Mouse (Mus musculus) heart, embryonic 16.5 days (tissue): ENCODE data around the gene Trpc4ap. TPM values are rescaled to one million over a fixed set of nuclear protein-coding genes. Genes with fewer than 3 reads are reported as not detected.

Source experiments
- ATAC-seq: fragments of 200-750 bp; cut with Nextera tagmentation; replicated peaks from 2 replicates; pipeline ENCODE4 v1.8.0; 2017; ENCODE audit warnings: moderate number of reproducible peaks; ENCODE audit not compliant: insufficient read depth, low FRiP score; ENCODE audit errors: extremely low read depth
- H3K27ac ChIP-seq: fragments of 300-500 bp; sonication (generic); 2 replicates; pipeline ENCODE4 v1.5.1; 2014; ENCODE audit warnings: mild to moderate bottlenecking, low read length, control low read depth, moderate library complexity
- H3K27me3 ChIP-seq: fragments of 300-500 bp; sonication (generic); 2 replicates; pipeline ENCODE4 v1.6.1; 2014; ENCODE audit warnings: low read length, mixed read lengths; ENCODE audit not compliant: control insufficient read depth, insufficient read depth
- H3K36me3 ChIP-seq: fragments of 300-500 bp; sonication (generic); 2 replicates; pipeline ENCODE4 v1.6.1; 2014; ENCODE audit not compliant: control insufficient read depth, insufficient read depth
- H3K4me1 ChIP-seq: fragments of 300-500 bp; sonication (generic); 2 replicates; pipeline ENCODE4 v1.6.1; 2014; ENCODE audit warnings: low read length, mixed read lengths; ENCODE audit not compliant: control insufficient read depth, insufficient read depth
- H3K4me2 ChIP-seq: fragments of 300-500 bp; sonication (generic); 2 replicates; pipeline ENCODE4 v1.6.1; 2014; ENCODE audit warnings: low read depth, mild to moderate bottlenecking, control low read depth, low read length
- H3K4me3 ChIP-seq: fragments of 300-500 bp; sonication (generic); 2 replicates; pipeline ENCODE4 v1.5.1; 2014; ENCODE audit warnings: mild to moderate bottlenecking, control low read depth, low read length
- H3K9ac ChIP-seq: fragments of 300-500 bp; sonication (generic); 2 replicates; pipeline ENCODE4 v1.6.1; 2014; ENCODE audit warnings: low read length, control low read depth
- H3K9me3 ChIP-seq: fragments of 300-500 bp; sonication (generic); replicated peaks from 2 replicates; pipeline ENCODE4 v1.6.1; 2016; ENCODE audit warnings: low read length; ENCODE audit not compliant: control insufficient read depth
- WGBS: fragments of 180-500 bp; shearing (Covaris S2); extraction: QIAGEN DNeasy Blood & Tissue Kit; methylation state at CpG from one replicate; pipeline ENCODE4 v1.1.7; 2014; 5-methylcytosine and 5-hydroxymethylcytosine counted together
- polyA plus RNA-seq: library from polyadenylated mRNA; unstranded; fragments of >200 nt; fragmentation: Nextera tagmentation; extraction: Ambion mirVana; gene quantifications from 2 replicates; pipeline ENCODE4 v1.2.1, GENCODE M21; 2015

Trpc4ap gene
- polyA plus RNA-seq, 1 experiment from 2014 or later = 98.6 TPM

DNA sequence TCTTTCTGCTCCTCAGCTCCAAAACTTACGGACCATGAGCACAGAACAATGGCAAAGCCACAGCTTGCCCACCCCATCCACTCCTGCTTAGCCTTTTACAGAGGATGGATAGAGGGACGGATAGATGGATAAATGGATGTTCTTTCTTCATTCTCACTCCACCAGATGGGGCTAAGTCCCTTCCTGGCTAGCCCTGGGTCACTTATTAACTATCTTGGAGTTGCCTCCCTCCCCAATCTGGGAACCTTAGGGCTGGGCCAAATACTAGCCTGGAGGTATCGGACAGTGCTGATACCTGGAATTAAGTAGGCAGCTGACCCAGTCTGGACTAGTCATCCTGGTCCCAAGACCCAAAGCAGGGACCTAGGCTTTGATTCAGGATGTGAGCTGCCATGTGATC lies 88.5 kb downstream of the Trpc4ap start:
- WGBS = 57% methylated on average over 3 of the region's 3 CpGs
- Histone ChIP-seq H3K27me3 (no peaks in the 10 kb centered on the region), H3K9me3 (no peaks in the 10 kb centered on the region), H3K36me3 (no peaks in the 10 kb centered on the region), H3K4me1 (peaks cover 26% of the 10 kb centered on the region), H3K4me2 (no peak overlapping the region), H3K9ac (no peak overlapping the region), H3K4me3 (no peak overlapping the region), H3K27ac (no peak overlapping the region)
- ATAC-seq = 0 out of 2 replicates have a peak, but pooled peaks have one; percentile 21

DNA sequence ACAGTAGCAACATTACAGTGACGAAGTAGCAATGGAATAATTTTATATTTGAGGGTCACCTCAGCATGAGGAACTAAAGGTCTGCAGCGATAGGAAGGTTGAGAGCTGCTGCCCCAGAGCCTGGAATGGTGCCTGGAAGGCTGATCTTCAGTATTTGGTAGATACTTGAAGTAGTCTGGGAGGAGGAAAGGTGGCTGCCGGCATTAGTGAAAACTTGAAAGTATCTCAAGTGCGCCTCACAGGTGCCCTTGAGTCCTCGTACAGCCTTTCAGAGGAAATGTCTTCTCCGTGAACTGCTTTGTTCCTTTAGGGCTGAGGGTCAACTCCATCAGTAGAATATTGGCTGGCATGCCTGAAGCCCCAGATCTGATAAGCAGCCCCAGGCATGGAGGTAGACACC lies 96.7 kb downstream of the Trpc4ap start:
- H3K4me3 ChIP-seq = no peak overlapping the region
- peaks cover 11% of the 10 kb centered on the region for H3K4me1 ChIP-seq
- no peak for ATAC-seq
- H3K27me3 ChIP-seq = no peaks in the 10 kb centered on the region
- WGBS = 72% methylated on average over 6 of the region's 6 CpGs
- H3K9me3 ChIP-seq = no peaks in the 10 kb centered on the region
- no peaks in the 10 kb centered on the region for H3K36me3 ChIP-seq
- H3K27ac ChIP-seq = no peak overlapping the region
- no peak overlapping the region for H3K9ac ChIP-seq
- H3K4me2 ChIP-seq = no peak overlapping the region

DNA sequence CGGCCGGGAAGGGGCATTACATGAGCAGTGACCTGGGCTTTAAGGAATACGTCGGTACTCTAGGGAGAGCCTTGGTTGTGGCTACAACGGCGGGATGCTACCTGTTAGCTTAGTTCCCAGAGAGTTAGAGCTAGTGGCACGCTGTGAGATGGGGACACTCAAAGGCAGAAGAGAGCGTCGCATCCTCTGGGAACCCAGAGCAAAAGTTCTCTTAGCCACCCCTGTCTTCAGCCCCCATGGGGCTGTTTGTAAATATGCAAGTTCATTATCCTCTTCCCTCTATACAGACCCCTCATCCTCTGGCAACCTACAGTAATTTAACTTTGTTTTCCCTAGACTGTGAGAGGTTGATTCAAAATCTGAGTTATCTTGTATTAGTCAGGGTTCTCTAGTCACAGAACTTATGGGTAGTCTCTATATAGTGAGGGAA lies 99.3 kb downstream of the Trpc4ap start:
- Histone ChIP-seq H3K4me2 (peak overlapping the region; percentile 90), H3K27me3 (no peaks in the 10 kb centered on the region), H3K9me3 (no peaks in the 10 kb centered on the region), H3K36me3 (no peaks in the 10 kb centered on the region), H3K4me1 (peaks cover 11% of the 10 kb centered on the region), H3K27ac (peak overlapping the region; percentile 62), H3K9ac (peak overlapping the region; percentile 77), H3K4me3 (peak overlapping the region; percentile 73)
- WGBS = under 1% methylated on average over 9 of the region's 9 CpGs
- ATAC-seq = no peak

DNA sequence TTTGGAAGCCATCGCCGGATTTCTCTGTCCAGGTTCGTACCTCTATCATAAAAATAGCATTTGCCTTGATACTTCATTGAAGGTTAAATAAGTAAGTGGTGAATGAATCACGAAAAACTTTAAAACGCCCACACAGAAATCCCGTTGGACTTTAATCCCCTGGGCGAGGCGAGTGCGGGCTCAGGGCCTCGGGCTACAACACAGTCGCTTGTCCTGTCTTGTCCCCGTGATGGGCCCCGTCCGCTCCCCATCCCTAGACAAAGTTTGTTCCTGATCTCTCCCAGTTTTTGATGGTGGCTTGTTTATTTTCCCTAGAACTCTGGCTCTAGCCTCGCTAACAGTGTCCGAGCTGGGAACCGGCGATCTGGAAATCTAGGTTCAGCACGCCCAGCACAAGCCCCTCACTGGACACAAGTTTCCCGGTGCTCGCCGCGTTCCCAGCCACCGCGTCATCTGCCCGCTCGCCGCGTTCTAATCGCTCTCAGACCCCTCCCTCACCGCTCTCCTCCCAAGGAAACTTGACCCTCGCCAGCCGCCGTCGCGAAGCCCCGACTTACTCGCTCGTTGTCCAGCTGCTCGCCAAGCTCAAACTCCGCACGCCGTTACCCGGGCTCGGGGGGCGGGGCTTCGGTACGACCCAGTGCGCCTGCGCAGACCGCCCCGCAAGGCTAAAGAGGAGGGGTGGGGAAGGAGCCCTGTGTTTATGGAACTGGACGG lies 99.9 kb downstream of the Trpc4ap start, which contains the start of gene Gss:
Gene Gss (minus strand): TSS at position 674 of the 717 bp plus-strand sequence.
- Histone ChIP-seq H3K4me3 (peak within 1 kb of the TSS; percentile 73), H3K9ac (peak within 1 kb of the TSS; percentile 77), H3K4me2 (peak within 1 kb of the TSS; percentile 90), H3K27me3 (no peaks in the 10 kb centered on the region), H3K27ac (peak within 1 kb of the TSS; percentile 88), H3K4me1 (peaks cover 11% of the 10 kb centered on the region), H3K9me3 (no peaks in the 10 kb centered on the region), H3K36me3 (no peaks in the 10 kb centered on the region)
- ATAC-seq = peak; percentile 91
- WGBS = under 1% methylated on average over 53 of the region's 53 CpGs

DNA sequence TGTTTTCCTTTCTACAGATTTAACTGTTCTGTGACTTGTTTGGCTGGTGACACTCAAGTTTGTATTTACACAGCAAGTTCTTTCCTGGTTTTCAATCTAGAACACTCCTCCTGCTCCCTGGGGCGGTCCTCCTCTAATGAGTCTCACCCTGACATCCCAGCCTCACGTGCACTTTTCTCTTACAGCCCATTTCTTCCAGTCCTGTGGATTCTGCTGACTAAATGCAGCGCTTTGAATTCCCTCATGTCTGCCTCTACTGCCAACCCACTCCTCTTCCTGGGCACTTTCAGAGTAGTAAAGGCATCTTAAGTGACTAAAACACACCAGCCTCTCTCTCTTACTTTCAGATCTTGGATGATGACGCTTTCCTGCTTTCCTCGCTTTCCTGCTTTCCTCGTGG lies 100.5 kb downstream of the Trpc4ap start:
- H3K27me3 ChIP-seq = no peaks in the 10 kb centered on the region
- 8% methylated on average over 6 of the region's 6 CpGs for WGBS

DNA sequence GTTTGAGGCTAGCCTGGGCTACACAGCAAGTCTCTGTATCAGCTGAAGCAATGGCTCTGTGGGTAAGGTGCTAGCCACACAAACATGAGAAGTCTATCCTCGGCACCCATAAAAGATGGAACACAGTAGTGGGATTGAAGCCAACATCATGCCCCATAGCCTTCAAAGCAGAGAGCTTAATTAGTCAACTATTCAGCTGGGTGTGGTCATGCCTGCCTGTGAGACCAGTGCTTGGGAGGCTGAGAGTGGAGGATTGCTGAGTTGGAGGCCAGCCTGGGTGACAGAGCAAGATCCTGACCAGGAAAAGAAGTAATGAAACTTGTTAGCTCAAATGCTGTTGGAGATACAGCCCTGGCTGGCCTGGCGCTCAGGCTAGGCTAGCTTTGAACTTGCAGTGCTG lies 101.3 kb downstream of the Trpc4ap start:
- WGBS = 87% methylated on average over 2 of the region's 2 CpGs
- no peak overlapping the region for H3K4me2 ChIP-seq
- H3K27me3 ChIP-seq = no peaks in the 10 kb centered on the region
- H3K9ac ChIP-seq = peak overlapping the region; percentile 74
- no peak for ATAC-seq
- H3K4me3 ChIP-seq = no peak overlapping the region
- H3K9me3 ChIP-seq = no peaks in the 10 kb centered on the region
- peaks cover 11% of the 10 kb centered on the region for H3K4me1 ChIP-seq
- no peaks in the 10 kb centered on the region for H3K36me3 ChIP-seq
- H3K27ac ChIP-seq = no peak overlapping the region

More for the DNA sequence above, 100.5 kb downstream of the Trpc4ap start:
- Histone ChIP-seq H3K9ac (peak overlapping the region; percentile 74), H3K4me2 (peak overlapping the region; percentile 90), H3K4me3 (peak overlapping the region; percentile 73), H3K9me3 (no peaks in the 10 kb centered on the region), H3K36me3 (no peaks in the 10 kb centered on the region), H3K27ac (peak overlapping the region; percentile 88), H3K4me1 (peaks cover 11% of the 10 kb centered on the region)
- ATAC-seq = no peak

DNA sequence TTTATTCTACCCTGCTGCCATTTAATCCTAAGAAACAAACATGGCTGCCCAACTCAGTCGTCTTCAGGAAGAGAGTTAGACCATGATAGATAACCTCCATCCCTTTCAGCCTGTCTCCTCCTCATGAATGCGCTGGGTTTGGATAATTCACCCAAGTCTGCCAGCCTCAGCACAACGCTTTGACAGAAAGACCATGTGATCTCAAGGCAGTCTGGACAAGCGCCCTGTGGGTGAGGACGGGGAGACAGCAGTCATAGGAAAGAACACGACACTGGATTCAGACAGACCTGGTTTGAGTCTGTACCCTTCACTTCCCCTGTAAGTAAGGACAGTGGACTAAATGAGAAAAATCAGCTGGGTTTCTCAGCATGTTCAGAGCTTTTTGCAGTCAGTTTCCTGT lies 102.7 kb downstream of the Trpc4ap start:
- Histone ChIP-seq H3K4me2 (no peak overlapping the region), H3K36me3 (no peaks in the 10 kb centered on the region), H3K27me3 (no peaks in the 10 kb centered on the region), H3K27ac (no peak overlapping the region), H3K9ac (no peak overlapping the region), H3K4me3 (no peak overlapping the region), H3K4me1 (peaks cover 11% of the 10 kb centered on the region), H3K9me3 (no peaks in the 10 kb centered on the region)
- ATAC-seq = no peak
- WGBS = 70% methylated on average over 6 of the region's 6 CpGs

DNA sequence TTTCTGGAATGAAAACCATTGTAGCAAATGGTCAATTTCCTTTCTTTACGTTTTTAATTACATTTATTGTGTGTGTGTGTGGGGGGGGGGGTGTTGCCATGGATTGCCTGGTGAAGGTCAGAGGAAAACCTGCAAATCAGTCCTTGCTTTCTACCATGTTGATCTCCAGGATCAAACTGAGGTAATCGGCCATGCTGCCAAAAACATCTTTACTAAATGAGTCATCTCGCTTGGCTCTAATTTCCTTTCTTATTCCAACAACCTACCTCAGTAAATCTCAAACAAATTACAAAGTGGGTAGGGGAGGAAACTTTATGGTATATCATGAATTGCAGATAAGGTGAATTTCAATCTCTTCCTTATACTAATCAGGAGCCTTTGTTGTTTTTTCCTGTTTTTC lies 104.0 kb downstream of the Trpc4ap start:
- ATAC-seq = no peak
- WGBS = 71% methylated on average over 3 of the region's 3 CpGs
- no peaks in the 10 kb centered on the region for H3K36me3 ChIP-seq

DNA sequence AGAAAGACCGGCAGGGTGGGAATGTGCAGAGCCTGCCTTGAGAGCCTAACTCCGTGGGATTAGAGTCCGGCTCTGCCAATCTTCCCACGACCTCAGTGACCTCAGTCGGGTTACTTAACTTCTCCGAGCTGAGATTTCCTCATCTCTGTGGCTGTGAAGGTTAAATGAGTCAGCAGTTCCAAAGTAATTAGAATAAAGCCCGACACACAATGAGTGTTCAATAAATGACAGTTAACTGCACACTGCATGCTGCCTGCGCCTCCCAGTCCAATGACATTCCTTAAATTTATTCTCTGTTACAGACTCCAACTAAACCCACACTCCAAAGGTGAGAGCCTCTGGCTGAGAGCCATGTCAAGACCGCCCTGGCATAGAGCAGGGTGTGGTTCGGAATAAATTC lies 106.7 kb downstream of the Trpc4ap start:
- Histone ChIP-seq H3K4me3 (no peak overlapping the region), H3K4me1 (no peaks in the 10 kb centered on the region), H3K27ac (no peak overlapping the region), H3K27me3 (no peaks in the 10 kb centered on the region), H3K9me3 (no peaks in the 10 kb centered on the region), H3K9ac (no peak overlapping the region), H3K36me3 (no peaks in the 10 kb centered on the region), H3K4me2 (no peak overlapping the region)
- ATAC-seq = no peak
- 56% methylated on average over 10 of the region's 10 CpGs for WGBS

More for the DNA sequence above, 104.0 kb downstream of the Trpc4ap start:
- H3K27me3 ChIP-seq = no peaks in the 10 kb centered on the region
- H3K9me3 ChIP-seq = no peaks in the 10 kb centered on the region
- no peak overlapping the region for H3K27ac ChIP-seq
- H3K4me2 ChIP-seq = no peak overlapping the region
- H3K9ac ChIP-seq = no peak overlapping the region
- H3K4me3 ChIP-seq = no peak overlapping the region
- peaks cover 11% of the 10 kb centered on the region for H3K4me1 ChIP-seq
